Mouse (Mus musculus): ENCODE data around the gene Vps13d.

DNA sequence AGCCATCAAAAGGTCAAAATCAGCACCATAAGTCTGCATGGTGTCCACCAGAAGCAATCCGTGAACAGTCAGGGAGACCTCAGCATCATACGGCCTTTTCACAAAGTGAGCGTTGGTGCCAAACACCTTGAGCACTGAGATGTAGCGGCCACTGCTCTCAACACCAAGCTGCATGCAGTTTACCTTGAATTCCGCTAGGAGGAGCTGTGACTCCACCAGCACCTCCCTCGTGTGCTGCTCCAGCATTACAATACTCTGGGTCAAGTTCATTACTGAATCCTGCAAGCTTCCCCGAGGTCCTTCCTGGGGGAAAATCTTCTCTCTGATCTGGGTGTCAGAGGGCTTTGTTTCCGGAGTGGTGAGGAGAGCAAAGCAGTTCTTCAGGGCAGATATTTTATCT is 38.8 kb downstream of the Vps13d start:
- no peak for TF ChIP-seq ZNF384 (IDR thresholded peaks at IDR 0.05; ENCODE audit: low read depth, low read length)
- no peak for TF ChIP-seq POLR2A (IDR thresholded peaks at IDR 0.05; ENCODE audit: low read depth, low read length)
- peak; percentile 90 for TF ChIP-seq RAD21 (IDR thresholded peaks at IDR 0.05; ENCODE audit: low read depth, low read length)
- no peak for TF ChIP-seq MAZ (IDR thresholded peaks at IDR 0.05; ENCODE audit: low read depth, low read length)
- TF ChIP-seq HCFC1 (IDR thresholded peaks at IDR 0.05; ENCODE audit: low read depth, low read length), result no peak

Data from CH12.LX (cell line).